Mouse (Mus musculus) kidney, postnatal 14 days (tissue): ENCODE results near the gene Epb41l5.

Experiments
- DNase-seq: peaks from one replicate; pipeline ENCODE4 v3.0.0; 2022; ENCODE audit warnings: mixed read lengths

Gene Epb41l5

DNA sequence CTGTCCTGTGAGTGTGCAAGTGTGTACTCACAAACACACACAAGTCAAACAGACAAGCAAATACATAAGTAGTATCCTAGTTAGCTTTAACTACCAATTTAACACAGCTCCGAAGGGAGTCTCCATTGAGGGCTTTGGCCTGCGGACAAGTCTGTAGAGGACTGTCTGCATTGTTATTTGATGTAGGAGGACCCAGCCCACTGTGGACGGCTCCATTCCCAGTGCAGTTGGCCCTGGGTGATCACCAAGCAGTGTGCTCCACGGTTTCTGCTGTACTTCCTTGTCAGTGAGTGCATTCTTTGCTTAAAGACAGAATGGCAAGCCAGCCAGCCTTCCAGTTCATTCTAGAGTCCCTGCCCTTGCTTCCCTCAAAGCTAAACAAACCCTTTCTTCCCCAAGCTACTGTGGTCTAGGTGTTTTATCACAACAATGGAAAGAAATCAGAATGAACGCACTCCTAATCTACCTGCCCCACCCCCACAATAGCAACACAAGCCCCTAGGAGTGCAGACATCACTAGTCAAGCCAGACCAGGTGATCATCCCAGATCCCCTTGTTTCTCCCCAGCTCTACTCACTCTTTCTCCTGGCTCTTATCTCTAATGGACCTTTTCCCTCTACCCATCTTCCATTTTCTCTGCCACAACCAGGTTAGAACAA, 151.3 kb downstream of the Epb41l5 start:
- no peak for DNase-seq

DNA sequence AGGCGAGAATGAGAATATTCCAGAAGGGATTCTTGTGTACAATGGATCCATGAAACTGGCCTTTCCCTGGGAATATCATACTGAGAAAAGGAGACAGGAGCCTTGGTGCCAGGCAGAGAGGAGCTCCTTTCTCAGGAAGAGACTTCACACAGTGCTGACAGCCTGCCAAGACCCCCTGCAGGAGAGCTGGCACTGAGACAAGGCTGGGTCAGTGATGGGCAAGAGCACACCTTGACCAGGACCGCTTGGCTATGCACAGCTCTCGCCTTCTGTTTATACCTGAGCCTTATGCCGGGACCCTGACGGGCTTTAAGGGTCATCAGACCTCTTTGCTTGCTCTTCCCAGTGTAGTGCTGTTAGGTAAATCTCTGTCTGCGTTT, 153.4 kb downstream of the Epb41l5 start:
- DNase-seq, result peak; percentile 67
